Mouse (Mus musculus) naive thymus-derived CD4-positive, alpha-beta T cell, adult 2 months (primary cell): ENCODE measurements around the gene Hpd.
A peak's percentile ranks its signal among the peaks of the same experiment; 100 is the strongest.
"Not testable (repeated sequence)": the region's sequence is repeated elsewhere in the genome, so short reads cannot be mapped to it uniquely, and the experiment has no call there.

Experiments
- DNase-seq: peaks from one replicate; pipeline ENCODE4 v3.0.0-alpha.2; 2011; ENCODE audit warnings: low read depth

Hpd gene

DNA sequence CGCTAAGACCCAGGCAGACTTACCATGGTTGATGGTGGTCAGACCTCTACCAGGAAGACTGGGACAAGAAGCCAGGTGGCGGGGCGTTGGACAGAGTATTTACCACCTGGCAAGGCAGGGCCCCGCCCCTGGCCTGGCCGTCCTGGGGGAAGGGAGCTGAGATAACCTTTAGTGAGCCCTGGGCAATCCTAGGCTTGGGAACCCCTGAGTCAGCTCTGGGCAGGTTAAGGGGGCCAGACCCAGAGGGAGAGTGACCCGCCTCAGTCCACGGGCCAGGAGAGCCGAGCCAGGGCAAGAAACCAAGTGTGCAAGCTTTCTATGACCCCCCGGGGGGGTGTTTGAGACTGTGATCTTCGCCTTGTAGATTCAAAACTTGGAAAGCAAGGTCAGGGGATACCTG lies at the start of gene Hpd:
TSS of gene Hpd (minus strand) at position 77 of the 400 bp plus-strand sequence.
- DNase-seq, result no peak

- no peak for DNase-seq
These were observed 49.7 kb upstream of the Hpd start for GRCm38 (mm10) chr5:123232180-123232579.

DNA sequence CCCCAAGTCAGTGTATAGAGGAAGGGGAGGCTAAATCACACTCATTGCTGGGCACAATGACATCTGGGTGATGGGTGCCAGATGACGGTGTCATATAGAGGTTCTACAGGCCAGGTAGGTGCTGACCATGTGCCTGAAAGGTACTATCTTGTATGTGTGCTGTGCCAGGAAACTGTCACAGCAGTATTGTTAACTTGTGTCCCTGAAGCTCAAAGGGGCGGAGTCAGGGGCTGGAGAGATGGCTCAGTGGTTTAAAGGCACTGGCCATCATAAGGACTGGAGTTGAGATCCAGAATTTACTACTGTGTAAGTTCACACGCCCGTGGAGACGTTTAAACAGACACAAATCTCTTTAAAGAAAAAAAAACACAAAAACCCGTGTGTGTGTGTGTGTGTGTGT lies 46.8 kb upstream of the Hpd start:
- no peak for DNase-seq

GRCm38 (mm10) chr5:123228524-123228922 lies 46.0 kb upstream of the Hpd start:
- DNase-seq, result no peak

- DNase-seq, result peak; percentile 93
These were observed 45.4 kb upstream of the Hpd start for GRCm38 (mm10) chr5:123227762-123228523.

GRCm38 (mm10) chr5:123226851-123227250 lies 44.3 kb upstream of the Hpd start:
- DNase-seq, result no peak

GRCm38 (mm10) chr5:123223861-123224260 lies 41.3 kb upstream of the Hpd start:
- DNase-seq, result not testable (repeated sequence)

GRCm38 (mm10) chr5:123223051-123223410 lies 40.5 kb upstream of the Hpd start:
- DNase-seq, result no peak

DNA sequence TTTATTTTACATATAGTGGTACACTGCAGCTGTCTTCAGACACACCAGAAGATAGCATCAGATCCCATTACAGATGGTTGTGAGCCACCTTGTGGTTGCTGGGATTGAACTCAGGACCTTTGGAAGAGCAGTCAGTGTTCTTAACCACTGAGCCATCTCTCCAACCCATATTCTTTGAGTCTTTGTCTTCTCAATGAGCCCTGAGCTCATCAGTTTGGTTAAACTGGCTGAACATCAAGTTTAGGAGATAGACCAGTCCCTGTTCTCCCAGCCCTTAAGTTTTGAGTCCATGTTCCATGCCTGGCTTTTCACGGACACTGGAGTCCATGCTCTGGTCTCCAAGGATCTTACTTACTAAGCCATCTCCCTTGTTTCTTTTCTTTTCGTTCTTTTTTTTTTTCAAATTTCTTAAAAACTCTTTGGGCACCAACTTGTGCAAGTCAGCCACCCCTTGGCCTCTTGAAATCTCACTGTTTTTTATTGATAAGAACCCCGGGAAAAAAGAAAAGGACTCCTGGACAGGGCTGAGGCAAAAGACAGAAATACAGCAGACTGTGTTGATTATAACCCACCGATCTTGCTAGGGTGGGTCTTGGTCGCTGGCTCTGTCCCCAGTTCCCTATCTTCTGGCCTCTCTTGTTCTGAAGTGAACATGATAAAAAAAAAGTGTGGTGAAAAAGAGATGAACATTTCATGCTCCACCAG lies 40.0 kb upstream of the Hpd start:
- DNase-seq, result not testable (repeated sequence)

DNA sequence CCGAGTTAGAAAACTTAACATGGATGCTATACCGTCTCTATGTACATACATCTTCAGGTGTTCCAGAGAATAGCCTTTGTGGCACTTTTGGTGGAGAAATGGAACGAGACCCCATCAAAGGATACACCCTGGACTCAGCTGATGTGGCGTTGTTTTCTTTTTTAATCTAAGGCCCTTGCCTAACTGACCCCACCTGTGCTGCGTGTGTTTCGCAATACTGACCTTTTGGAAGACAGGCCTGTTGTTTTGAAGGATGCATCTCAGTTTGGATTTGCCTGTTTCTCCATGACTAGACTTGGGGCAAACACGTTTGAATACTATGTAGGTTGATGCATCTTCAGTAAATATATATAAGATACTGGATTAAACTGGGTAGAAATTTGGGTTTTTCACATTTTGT lies 21.1 kb upstream of the Hpd start:
- DNase-seq, result not testable (repeated sequence)

- not testable (repeated sequence) for DNase-seq
These were observed 20.2 kb upstream of the Hpd start for GRCm38 (mm10) chr5:123202771-123203170.

DNA sequence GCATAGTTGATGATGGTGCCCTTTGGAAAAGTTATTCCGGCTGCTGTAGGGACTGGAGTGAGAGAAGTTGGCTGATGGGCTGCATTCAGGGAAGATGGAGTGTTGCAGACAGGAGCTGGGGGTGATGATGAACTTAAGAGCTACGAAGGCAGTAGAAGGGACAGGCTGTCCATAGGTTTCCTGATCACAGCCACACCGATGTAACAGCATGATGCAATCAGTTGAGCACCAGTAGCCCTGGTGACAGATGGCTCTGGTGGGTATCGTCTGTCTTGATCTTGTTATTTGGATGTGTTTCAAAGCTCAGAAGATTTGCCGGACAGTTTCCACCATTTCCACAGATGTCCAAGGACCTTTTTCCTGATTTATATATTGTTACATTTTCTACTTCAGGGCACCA lies 19.5 kb upstream of the Hpd start:
- no peak for DNase-seq

- no peak for DNase-seq
These were observed 19.0 kb upstream of the Hpd start for GRCm38 (mm10) chr5:123201523-123201892.

- not testable (repeated sequence) for DNase-seq
These were observed 18.4 kb upstream of the Hpd start for GRCm38 (mm10) chr5:123200816-123201522.

DNA sequence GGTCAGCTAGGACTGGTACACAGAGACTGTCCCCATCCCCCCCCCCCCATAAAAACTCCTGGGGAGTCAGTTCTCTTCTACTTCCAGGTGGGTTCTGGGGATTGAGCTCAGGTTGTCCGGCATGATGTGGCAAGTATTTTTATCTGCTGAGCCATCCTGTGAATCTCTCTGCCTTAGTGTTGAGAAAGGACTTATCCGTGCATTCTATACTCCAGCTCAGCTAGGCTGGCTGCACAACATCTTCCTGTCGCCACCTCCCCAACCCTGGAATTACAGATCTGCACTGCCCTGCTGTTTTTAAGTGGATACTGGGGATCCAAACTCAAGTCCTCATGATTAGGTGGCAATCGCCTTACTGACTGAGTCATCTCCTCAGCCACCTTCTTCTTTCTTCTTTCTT lies 16.0 kb upstream of the Hpd start:
- no peak for DNase-seq

- no peak for DNase-seq
These were observed 14.2 kb upstream of the Hpd start for GRCm38 (mm10) chr5:123196746-123197145.

DNA sequence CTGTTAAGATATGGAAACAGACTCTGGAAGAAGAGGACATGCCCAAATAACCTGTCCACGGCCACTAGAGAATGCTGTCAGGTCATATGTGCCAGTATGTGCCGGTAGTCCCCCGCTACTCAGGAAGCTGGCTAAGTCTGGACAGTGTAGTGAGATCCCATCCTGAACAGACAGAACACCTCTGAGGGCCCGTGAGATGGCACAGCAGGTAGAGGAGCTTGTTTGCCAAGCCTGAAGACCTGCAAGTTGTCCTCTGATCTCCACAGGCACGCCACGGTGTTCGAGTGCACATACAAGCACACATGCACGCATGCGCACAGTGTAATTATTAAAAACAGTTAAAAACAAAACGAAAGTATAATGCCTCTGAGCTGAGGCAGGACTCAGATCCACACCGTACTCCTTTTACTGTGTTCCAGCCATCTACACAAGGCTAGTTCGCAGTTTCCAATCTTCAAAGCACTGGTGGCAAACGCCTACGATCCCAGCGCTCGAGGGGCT lies 13.0 kb upstream of the Hpd start:
- no peak for DNase-seq

- no peak for DNase-seq
These were observed 12.3 kb upstream of the Hpd start for GRCm38 (mm10) chr5:123194856-123195255.

DNA sequence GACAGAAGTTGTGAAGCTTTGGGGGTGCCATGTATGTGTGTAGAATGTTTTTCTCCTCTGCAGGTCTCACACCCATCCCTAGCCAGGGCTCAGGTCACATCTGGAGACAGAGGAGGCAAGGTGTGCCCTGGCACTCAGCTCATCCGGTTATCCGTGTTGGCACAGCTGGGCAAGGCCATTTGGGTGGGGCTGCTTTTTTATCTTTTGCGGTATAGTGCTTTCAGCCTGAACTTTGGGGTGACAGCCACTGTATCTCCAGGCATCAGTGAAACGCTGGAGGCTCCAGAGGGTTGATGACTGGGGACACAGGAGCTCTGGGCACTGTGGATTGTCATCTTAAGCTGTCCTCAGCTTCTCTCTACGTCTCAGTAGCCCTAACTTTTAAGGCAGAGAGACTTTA lies 10.9 kb upstream of the Hpd start:
- DNase-seq, result no peak

DNA sequence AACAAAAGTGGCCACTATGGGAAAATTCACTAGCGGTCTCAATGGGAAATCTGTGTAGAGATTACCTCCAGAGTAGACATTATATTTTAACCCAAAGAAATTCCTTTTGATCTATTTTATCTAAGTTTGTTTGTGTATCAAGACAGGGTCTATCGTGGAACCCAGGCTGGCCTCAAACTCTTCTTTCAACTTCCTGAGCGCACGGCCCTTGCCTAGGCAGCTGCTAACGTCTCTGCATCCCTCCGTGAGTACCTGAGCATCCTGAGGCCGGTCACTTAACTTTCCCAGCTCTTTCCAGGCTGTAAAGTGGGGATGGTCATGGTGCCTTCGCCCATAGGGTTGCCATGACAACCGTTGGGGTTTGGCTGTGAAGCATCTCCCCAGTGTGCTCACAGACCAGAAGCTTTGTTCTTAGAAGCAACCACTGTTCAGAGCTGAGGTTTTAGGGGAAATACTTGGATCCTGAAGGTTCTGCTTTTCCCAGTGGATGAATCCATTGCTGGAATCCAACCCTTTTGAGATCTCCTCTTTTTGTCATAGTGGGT lies 10.2 kb upstream of the Hpd start:
- DNase-seq, result no peak

DNA sequence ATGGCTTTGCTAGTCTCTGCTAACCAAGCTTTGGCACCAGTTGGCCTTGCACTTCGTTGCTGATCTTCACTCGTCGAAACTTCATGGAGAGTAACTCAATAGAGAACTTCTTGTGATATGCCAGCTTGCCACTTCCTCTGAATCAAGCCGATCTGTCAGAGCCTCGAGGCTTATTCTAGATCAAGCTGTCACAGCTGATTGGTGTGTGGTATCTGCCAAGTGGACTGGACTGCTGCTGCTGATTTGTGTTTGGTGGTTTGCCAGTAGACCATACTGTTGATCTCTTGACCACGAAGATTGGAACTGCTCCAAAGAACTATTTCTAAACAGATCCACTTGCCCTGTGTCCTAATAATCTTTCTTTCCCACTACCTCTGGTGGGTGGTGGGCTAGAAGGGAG lies 8.9 kb upstream of the Hpd start:
- DNase-seq, result no peak

DNA sequence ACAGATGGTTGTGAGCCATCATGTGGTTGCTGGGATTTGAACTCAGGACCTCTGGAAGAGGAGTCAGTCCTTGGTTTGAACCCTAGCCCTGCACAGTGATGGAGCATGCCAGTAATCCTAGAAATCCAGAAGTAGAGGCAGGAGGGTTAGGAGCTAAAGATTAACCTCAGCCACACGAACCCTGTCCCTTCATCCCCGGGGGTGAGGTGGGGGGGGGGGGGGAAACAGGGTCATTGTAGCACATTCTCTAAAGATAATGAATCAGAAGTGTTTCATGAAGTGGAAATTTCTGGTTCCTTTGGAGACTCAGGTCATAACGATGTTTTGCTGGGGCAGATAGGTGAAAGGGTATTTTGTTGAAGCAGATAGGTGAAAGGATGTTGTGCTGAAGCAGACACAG lies 8.4 kb upstream of the Hpd start:
- DNase-seq, result no peak

DNA sequence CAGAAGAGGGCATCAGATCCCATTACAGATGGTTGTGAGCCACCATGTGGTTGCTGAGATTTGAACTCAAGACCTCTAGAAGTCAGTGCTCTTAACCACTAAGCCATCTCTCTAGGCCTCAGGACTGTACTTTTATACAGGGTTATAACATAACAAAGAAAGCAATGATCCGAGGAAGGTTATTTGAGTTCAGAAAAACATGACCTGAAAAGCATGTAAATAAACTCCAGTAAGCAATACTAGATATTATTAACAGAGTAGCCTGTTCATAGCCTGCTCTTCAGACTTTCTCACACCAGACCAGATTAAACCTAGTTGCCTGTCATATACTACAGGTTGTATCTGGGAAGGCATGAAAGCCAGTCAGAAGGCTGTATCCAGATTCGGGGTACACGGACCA lies 4.8 kb upstream of the Hpd start:
- DNase-seq, result no peak
